Mouse (Mus musculus): ENCODE data around the gene Klhl28. TPM values are rescaled to one million over a fixed set of nuclear protein-coding genes. Genes with fewer than 3 reads are reported as not detected.

Gene Klhl28
- polyA plus RNA-seq, 1 experiment: 0.27 TPM

DNA sequence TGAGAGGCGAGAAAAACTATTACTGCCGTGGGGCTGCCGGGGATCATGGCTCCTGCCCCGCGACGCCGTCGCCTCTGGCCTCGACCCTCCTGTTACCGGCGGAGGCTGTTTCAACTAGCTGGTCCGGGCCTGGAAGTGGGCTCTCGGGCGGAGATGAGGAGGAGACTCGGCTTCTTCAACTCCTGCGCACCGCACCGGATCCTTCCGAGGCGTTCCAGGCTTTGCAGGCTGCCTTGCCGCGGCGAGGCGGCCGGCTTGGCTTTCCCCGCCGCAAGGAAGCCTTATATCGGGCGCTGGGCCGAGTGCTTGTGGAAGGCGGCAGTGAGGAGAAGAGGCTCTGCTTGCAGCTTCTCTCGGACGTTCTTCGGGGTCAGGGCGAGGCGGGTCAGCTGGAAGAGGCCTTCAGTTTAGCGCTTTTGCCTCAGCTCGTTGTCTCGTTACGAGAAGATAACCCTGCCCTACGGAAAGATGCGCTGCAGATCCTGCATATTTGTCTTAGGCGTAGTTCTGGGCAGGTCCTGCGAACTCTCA, 832 bp upstream of the Klhl28 start:
- TF ChIP-seq GATA1 (IDR thresholded peaks at IDR 0.05; ENCODE audit: borderline replicate concordance, low read length) (no peak), FLI1 (IDR thresholded peaks at IDR 0.05; ENCODE audit: low read length) (no peak)
- Histone ChIP-seq H3K27me3 (replicated peaks) (no peaks in the 10 kb centered on the region), H3K4me1 (peaks cover 35% of the 10 kb centered on the region), H3K9me3 (no peaks in the 10 kb centered on the region), H3K4me3 (replicated peaks) (peak overlapping the region; percentile 94), H3K36me3 (replicated peaks; ENCODE audit: low read length) (peaks cover 9% of the 10 kb centered on the region)

DNA sequence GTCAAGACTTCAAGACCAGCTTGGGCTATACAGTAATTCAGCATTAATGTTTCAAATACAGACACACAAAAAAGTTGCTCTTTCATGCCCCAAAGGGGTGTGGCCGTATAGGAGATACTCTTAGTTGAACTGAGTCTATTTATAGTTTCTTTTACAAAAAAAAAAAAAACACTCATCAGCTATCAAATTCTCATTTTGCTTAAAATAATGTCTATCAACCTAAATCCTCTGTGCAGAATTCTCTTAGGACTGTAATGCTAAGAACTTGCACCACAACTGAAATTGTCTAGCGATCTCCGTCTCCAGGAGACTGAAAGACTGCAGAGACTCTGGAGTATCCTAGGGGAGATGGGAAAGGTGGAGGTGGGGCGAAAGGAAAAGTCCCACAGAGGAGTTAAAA, 774 bp downstream of the Klhl28 start:
- Histone ChIP-seq H3K36me3 (replicated peaks; ENCODE audit: low read length) (no peaks in the 10 kb centered on the region), H3K4me1 (peaks cover 23% of the 10 kb centered on the region), H3K9me3 (no peaks in the 10 kb centered on the region), H3K27me3 (replicated peaks) (no peaks in the 10 kb centered on the region), H3K4me3 (replicated peaks) (peak overlapping the region; percentile 94)
- TF ChIP-seq GATA1 (IDR thresholded peaks at IDR 0.05; ENCODE audit: borderline replicate concordance, low read length) (no peak), FLI1 (IDR thresholded peaks at IDR 0.05; ENCODE audit: low read length) (no peak)

DNA sequence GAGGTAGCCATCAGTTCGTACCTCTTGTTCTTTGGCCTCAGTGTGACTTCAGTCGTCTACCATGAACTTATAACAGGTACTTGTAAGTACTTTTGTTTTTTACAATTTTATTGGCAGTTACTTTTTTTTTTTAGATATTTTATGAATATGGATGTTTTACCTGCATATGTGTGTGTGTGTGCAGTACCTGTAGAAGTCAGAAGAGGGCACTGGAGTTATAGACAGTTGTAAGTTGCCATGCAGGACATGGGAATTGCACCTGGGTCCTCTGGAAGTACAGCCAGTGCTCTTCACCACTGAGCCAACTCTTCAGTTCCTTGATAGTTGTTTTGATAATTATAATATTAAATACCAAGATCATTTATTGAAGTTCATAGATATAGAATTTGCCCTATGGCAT, 27.8 kb downstream of the Klhl28 start:
- TF ChIP-seq FLI1 (IDR thresholded peaks at IDR 0.05; ENCODE audit: low read length) (no peak), GATA1 (IDR thresholded peaks at IDR 0.05; ENCODE audit: borderline replicate concordance, low read length) (no peak)
- Histone ChIP-seq H3K36me3 (replicated peaks; ENCODE audit: low read length) (peaks cover 19% of the 10 kb centered on the region), H3K9me3 (no peaks in the 10 kb centered on the region), H3K27me3 (replicated peaks) (no peaks in the 10 kb centered on the region), H3K4me1 (peaks cover 4% of the 10 kb centered on the region), H3K4me3 (replicated peaks) (no peak overlapping the region)

GRCm38 (mm10) chr12:64917578-64918471, 47.5 kb downstream of the Klhl28 start, which contains the start of gene Gm527:
Gm527 (plus strand) TSS chr12:64917906.
- Histone ChIP-seq H3K4me1 (peaks cover 10% of the 10 kb centered on the region; the same call in 1 of the 2 replicates), H3K36me3 (replicated peaks; ENCODE audit: low read length) (no peaks in the 10 kb centered on the region), H3K27me3 (replicated peaks) (peaks cover 7% of the 10 kb centered on the region), H3K9me3 (no peaks in the 10 kb centered on the region), H3K4me3 (replicated peaks) (peak within 1 kb of the TSS; percentile 96)
- TF ChIP-seq GATA1 (IDR thresholded peaks at IDR 0.05; ENCODE audit: borderline replicate concordance, low read length) (no peak), FLI1 (IDR thresholded peaks at IDR 0.05; ENCODE audit: low read length) (peak; percentile 48; the same call in 1 of the 2 replicates)

DNA sequence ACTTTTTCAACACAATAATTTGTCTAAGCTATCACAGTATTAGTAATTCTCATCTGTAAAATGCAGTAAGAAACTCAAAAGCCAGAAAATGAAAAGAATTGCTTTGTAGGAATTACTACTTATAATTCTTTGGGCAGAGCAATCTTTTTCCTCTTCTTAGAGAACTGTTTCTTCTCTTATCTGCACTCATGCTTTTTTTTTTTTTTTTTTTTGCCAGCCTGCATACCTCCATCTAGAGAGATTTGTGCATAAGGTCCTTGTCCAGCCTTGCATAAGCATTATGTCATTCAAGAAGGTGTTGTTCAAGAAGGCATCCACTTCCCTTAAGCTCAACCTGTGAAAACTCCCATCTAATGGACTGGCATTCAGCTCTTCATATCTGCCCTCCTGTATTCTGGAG, 48.6 kb downstream of the Klhl28 start:
- Histone ChIP-seq H3K27me3 (replicated peaks) (peaks cover 7% of the 10 kb centered on the region), H3K4me3 (replicated peaks) (no peak overlapping the region), H3K36me3 (replicated peaks; ENCODE audit: low read length) (no peaks in the 10 kb centered on the region), H3K4me1 (peaks cover 11% of the 10 kb centered on the region; the same call in 1 of the 2 replicates), H3K9me3 (no peaks in the 10 kb centered on the region)
- TF ChIP-seq FLI1 (IDR thresholded peaks at IDR 0.05; ENCODE audit: low read length): no peak
- TF ChIP-seq GATA1 (IDR thresholded peaks at IDR 0.05; ENCODE audit: borderline replicate concordance, low read length): no peak

GRCm38 (mm10) chr12:64912996-64913395, 52.3 kb downstream of the Klhl28 start:
- peaks cover 5% of the 10 kb centered on the region for H3K27me3 ChIP-seq (replicated peaks)
- H3K4me3 ChIP-seq (replicated peaks): no peak overlapping the region
- TF ChIP-seq FLI1 (IDR thresholded peaks at IDR 0.05; ENCODE audit: low read length) (no peak), GATA1 (IDR thresholded peaks at IDR 0.05; ENCODE audit: borderline replicate concordance, low read length) (no peak)
- H3K9me3 ChIP-seq: no peaks in the 10 kb centered on the region
- no peaks in the 10 kb centered on the region for H3K36me3 ChIP-seq (replicated peaks; ENCODE audit: low read length)
- H3K4me1 ChIP-seq: peaks cover 6% of the 10 kb centered on the region; the same call in 1 of the 2 replicates

DNA sequence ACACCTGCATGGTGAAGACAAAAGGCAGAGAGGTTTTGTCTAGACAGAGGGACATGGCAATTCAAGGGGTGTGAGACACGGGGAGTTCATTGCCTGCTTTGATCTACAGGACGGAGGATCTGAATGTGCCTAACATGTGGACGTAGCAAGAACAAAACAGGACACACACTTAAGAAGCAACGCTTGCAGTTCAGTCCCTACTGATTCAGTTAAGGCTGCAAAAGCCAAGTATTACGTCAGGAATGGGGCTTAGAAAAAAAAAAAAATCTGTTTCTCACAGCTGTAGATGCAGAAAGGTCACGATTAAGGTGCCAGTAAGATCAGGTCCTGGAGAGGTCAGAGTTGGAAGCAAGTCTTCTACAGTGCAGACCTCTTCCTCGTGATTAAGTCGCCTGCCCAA, 62.1 kb downstream of the Klhl28 start:
- Histone ChIP-seq H3K4me3 (replicated peaks) (no peak overlapping the region), H3K9me3 (no peaks in the 10 kb centered on the region), H3K36me3 (replicated peaks; ENCODE audit: low read length) (no peaks in the 10 kb centered on the region), H3K4me1 (no peaks in the 10 kb centered on the region), H3K27me3 (replicated peaks) (no peaks in the 10 kb centered on the region)
- TF ChIP-seq FLI1 (IDR thresholded peaks at IDR 0.05; ENCODE audit: low read length) (no peak), GATA1 (IDR thresholded peaks at IDR 0.05; ENCODE audit: borderline replicate concordance, low read length) (no peak)

DNA sequence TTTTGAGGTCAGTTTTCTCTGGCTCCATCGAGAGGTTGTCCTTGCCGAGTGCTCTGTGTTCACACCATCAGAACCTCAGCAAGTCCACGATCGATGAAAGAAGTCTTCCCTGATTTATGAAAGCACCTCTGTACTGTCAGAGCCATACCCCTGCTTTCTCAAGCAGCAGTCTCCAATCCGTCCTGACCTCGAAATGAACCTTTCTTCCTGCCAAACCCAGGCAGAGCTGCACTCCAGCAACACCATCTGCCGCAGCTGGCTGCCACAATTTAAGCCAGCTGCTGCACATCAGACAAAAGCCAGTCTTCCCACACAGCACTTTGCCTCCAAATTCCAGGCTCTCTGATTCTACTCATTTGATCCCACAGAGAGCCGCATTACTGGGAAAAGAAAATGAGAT, 62.8 kb downstream of the Klhl28 start:
- no peaks in the 10 kb centered on the region for H3K27me3 ChIP-seq (replicated peaks)
- H3K4me3 ChIP-seq (replicated peaks): no peak overlapping the region
- TF ChIP-seq FLI1 (IDR thresholded peaks at IDR 0.05; ENCODE audit: low read length): no peak
- TF ChIP-seq GATA1 (IDR thresholded peaks at IDR 0.05; ENCODE audit: borderline replicate concordance, low read length): no peak
- H3K36me3 ChIP-seq (replicated peaks; ENCODE audit: low read length): no peaks in the 10 kb centered on the region
- no peaks in the 10 kb centered on the region for H3K4me1 ChIP-seq
- H3K9me3 ChIP-seq: no peaks in the 10 kb centered on the region

DNA sequence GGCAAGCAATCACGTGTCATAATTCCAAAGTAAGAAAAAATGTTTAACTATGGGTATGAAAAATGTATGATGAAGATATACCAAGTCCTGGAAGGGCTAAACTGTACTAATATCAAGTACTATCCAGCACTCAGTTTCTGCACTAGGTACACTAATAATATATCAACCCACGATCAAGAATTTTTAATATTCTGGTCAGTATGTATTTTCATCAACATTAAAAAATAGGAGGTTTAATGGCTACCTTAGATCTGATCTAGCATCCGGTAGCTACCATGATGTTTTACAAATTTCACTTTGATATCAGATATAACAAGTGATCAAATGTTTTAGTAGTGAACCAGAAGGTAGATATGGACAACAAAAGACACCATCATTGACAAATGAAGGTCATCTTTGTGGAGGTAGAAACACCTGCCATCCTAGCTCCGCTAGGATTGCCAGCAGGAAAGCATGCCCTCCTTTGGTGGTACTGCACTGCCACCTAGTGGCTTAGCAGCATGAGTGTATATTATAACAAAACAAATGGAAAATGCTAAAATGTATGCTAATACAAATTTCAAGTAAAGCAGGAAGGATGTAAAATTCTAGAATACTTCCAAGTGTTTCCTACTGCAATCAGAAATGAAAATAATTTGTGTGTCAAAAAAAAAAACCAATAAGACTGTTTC, 68.1 kb downstream of the Klhl28 start:
- H3K4me1 ChIP-seq: no peaks in the 10 kb centered on the region
- H3K36me3 ChIP-seq (replicated peaks; ENCODE audit: low read length): no peaks in the 10 kb centered on the region
- no peak for TF ChIP-seq FLI1 (IDR thresholded peaks at IDR 0.05; ENCODE audit: low read length)
- no peak for TF ChIP-seq GATA1 (IDR thresholded peaks at IDR 0.05; ENCODE audit: borderline replicate concordance, low read length)
- no peaks in the 10 kb centered on the region for H3K9me3 ChIP-seq
- H3K27me3 ChIP-seq (replicated peaks): no peaks in the 10 kb centered on the region
- H3K4me3 ChIP-seq (replicated peaks): no peak overlapping the region

Other genes starting within 250 kb of the Klhl28 start
- gene Gm527, start 47.6 kb downstream of the Klhl28 start, polyA plus RNA-seq (2012; ENCODE audit: insufficient read depth, low replicate concordance): 0.10 TPM in 1 of 2 replicates, not detected in the other
- 1.2 and 4.4 TPM in 2 replicates for gene Togaram1, start 270 bp upstream of the Klhl28 start, polyA plus RNA-seq (2012; ENCODE audit: insufficient read depth, low replicate concordance)
- 0.63 and 1.3 TPM in 2 replicates for gene Prpf39, start 70.8 kb upstream of the Klhl28 start, polyA plus RNA-seq (2012; ENCODE audit: insufficient read depth, low replicate concordance)
- gene Fkbp3, start 108.5 kb upstream of the Klhl28 start, polyA plus RNA-seq (2012; ENCODE audit: insufficient read depth, low replicate concordance): 40.1 TPM in 1 of 2 replicates, not detected in the other
- 0.26 and 1.0 TPM in 2 replicates for gene Fancm, start 110.1 kb upstream of the Klhl28 start, polyA plus RNA-seq (2012; ENCODE audit: insufficient read depth, low replicate concordance)
- 1.4 TPM in 1 of 2 replicates, not detected in the other for gene Mis18bp1, start 207.1 kb upstream of the Klhl28 start, polyA plus RNA-seq (2012; ENCODE audit: insufficient read depth, low replicate concordance)

All from megakaryocyte, embryonic 14.5 days (primary cell).